Mouse (Mus musculus): ENCODE data around the gene B4galt5. TPM values are rescaled to one million over a fixed set of nuclear protein-coding genes. Genes with fewer than 3 reads are reported as not detected.
A peak's percentile ranks its signal among the peaks of the same experiment; 100 is the strongest.

B4galt5 gene
- polyA plus RNA-seq, 1 experiment from 2014 or later: 11.2 TPM

- no peak overlapping the region for H3K4me2 ChIP-seq (replicated peaks)
- no peak overlapping the region for H3K9ac ChIP-seq (replicated peaks)
- H3K36me3 ChIP-seq: no peaks in the 10 kb centered on the region
- H3K27ac ChIP-seq: no peak overlapping the region
- WGBS: 64% methylated on average over 17 of the region's 17 CpGs
- H3K27me3 ChIP-seq: peaks cover 9% of the 10 kb centered on the region; the same call in 1 of the 2 replicates
- H3K9me3 ChIP-seq: no peaks in the 10 kb centered on the region
- 0 out of 2 replicates have a peak, but pooled peaks cover 3% of the 10 kb centered on the region for H3K4me1 ChIP-seq (replicated peaks)
- no peak overlapping the region for H3K4me3 ChIP-seq (replicated peaks)
- ATAC-seq: peak; percentile 53; the same call in 1 of the 2 replicates
These were observed 70.0 kb downstream of the B4galt5 start for GRCm38 (mm10) chr2:167278751-167279526.

- no peak overlapping the region for H3K27ac ChIP-seq
- H3K36me3 ChIP-seq: no peaks in the 10 kb centered on the region
- 86% methylated on average over 7 of the region's 7 CpGs for WGBS
- H3K27me3 ChIP-seq: peaks cover 9% of the 10 kb centered on the region; the same call in 1 of the 2 replicates
- ATAC-seq: no peak
- H3K4me1 ChIP-seq (replicated peaks): 0 out of 2 replicates have a peak, but pooled peaks cover 3% of the 10 kb centered on the region
- no peak overlapping the region for H3K9ac ChIP-seq (replicated peaks)
- no peak overlapping the region for H3K4me2 ChIP-seq (replicated peaks)
- H3K9me3 ChIP-seq: no peaks in the 10 kb centered on the region
- no peak overlapping the region for H3K4me3 ChIP-seq (replicated peaks)
These were observed 71.0 kb downstream of the B4galt5 start for GRCm38 (mm10) chr2:167278011-167278410.

GRCm38 (mm10) chr2:167277026-167277425, 72.0 kb downstream of the B4galt5 start:
- 70% methylated on average over 13 of the region's 13 CpGs for WGBS
- Histone ChIP-seq H3K9me3 (no peaks in the 10 kb centered on the region), H3K4me3 (replicated peaks) (no peak overlapping the region), H3K27ac (no peak overlapping the region), H3K36me3 (no peaks in the 10 kb centered on the region), H3K4me2 (replicated peaks) (no peak overlapping the region), H3K27me3 (peaks cover 9% of the 10 kb centered on the region; the same call in 1 of the 2 replicates), H3K9ac (replicated peaks) (no peak overlapping the region), H3K4me1 (replicated peaks) (0 out of 2 replicates have a peak, but pooled peaks cover 3% of the 10 kb centered on the region)
- no peak for ATAC-seq

GRCm38 (mm10) chr2:167275856-167276255, 73.1 kb downstream of the B4galt5 start:
- no peak overlapping the region for H3K4me2 ChIP-seq (replicated peaks)
- WGBS: 85% methylated on average over 10 of the region's 10 CpGs
- no peak overlapping the region for H3K27ac ChIP-seq
- H3K4me1 ChIP-seq (replicated peaks): 0 out of 2 replicates have a peak, but pooled peaks cover 1% of the 10 kb centered on the region
- H3K36me3 ChIP-seq: no peaks in the 10 kb centered on the region
- peaks cover 9% of the 10 kb centered on the region; the same call in 1 of the 2 replicates for H3K27me3 ChIP-seq
- H3K4me3 ChIP-seq (replicated peaks): no peak overlapping the region
- no peak for ATAC-seq
- no peak overlapping the region for H3K9ac ChIP-seq (replicated peaks)
- H3K9me3 ChIP-seq: no peaks in the 10 kb centered on the region

GRCm38 (mm10) chr2:167274713-167275465, 74.1 kb downstream of the B4galt5 start:
- no peak for ATAC-seq
- 61% methylated on average over 10 of the region's 10 CpGs for WGBS
- no peaks in the 10 kb centered on the region for H3K9me3 ChIP-seq
- peaks cover 4% of the 10 kb centered on the region; the same call in 1 of the 2 replicates for H3K27me3 ChIP-seq
- no peak overlapping the region for H3K27ac ChIP-seq
- H3K9ac ChIP-seq (replicated peaks): no peak overlapping the region
- no peak overlapping the region for H3K4me2 ChIP-seq (replicated peaks)
- H3K4me1 ChIP-seq (replicated peaks): no peaks in the 10 kb centered on the region
- no peak overlapping the region for H3K4me3 ChIP-seq (replicated peaks)
- no peaks in the 10 kb centered on the region for H3K36me3 ChIP-seq

GRCm38 (mm10) chr2:167273206-167273740, 75.7 kb downstream of the B4galt5 start:
- H3K4me3 ChIP-seq (replicated peaks): no peak overlapping the region
- H3K4me1 ChIP-seq (replicated peaks): no peaks in the 10 kb centered on the region
- H3K36me3 ChIP-seq: no peaks in the 10 kb centered on the region
- no peak for ATAC-seq
- H3K9me3 ChIP-seq: no peaks in the 10 kb centered on the region
- H3K27me3 ChIP-seq: no peaks in the 10 kb centered on the region
- WGBS: 87% methylated on average over 13 of the region's 13 CpGs
- no peak overlapping the region for H3K9ac ChIP-seq (replicated peaks)
- H3K4me2 ChIP-seq (replicated peaks): no peak overlapping the region
- H3K27ac ChIP-seq: no peak overlapping the region

GRCm38 (mm10) chr2:167272706-167273105, 76.3 kb downstream of the B4galt5 start:
- Histone ChIP-seq H3K36me3 (no peaks in the 10 kb centered on the region), H3K27ac (no peak overlapping the region), H3K27me3 (no peaks in the 10 kb centered on the region), H3K4me1 (replicated peaks) (no peaks in the 10 kb centered on the region), H3K4me2 (replicated peaks) (no peak overlapping the region), H3K9me3 (no peaks in the 10 kb centered on the region), H3K9ac (replicated peaks) (no peak overlapping the region), H3K4me3 (replicated peaks) (no peak overlapping the region)
- 86% methylated on average over 3 of the region's 3 CpGs for WGBS
- no peak for ATAC-seq

GRCm38 (mm10) chr2:167271121-167271521, 77.9 kb downstream of the B4galt5 start:
- 86% methylated on average over 9 of the region's 9 CpGs for WGBS
- Histone ChIP-seq H3K27ac (no peak overlapping the region), H3K9me3 (no peaks in the 10 kb centered on the region), H3K4me1 (replicated peaks) (no peaks in the 10 kb centered on the region), H3K4me3 (replicated peaks) (no peak overlapping the region), H3K4me2 (replicated peaks) (no peak overlapping the region), H3K9ac (replicated peaks) (no peak overlapping the region), H3K27me3 (no peaks in the 10 kb centered on the region), H3K36me3 (no peaks in the 10 kb centered on the region)
- ATAC-seq: no peak

GRCm38 (mm10) chr2:167270496-167270895, 78.5 kb downstream of the B4galt5 start:
- no peak overlapping the region for H3K4me2 ChIP-seq (replicated peaks)
- H3K4me3 ChIP-seq (replicated peaks): no peak overlapping the region
- H3K36me3 ChIP-seq: no peaks in the 10 kb centered on the region
- no peak overlapping the region for H3K27ac ChIP-seq
- H3K9ac ChIP-seq (replicated peaks): no peak overlapping the region
- H3K9me3 ChIP-seq: no peaks in the 10 kb centered on the region
- H3K4me1 ChIP-seq (replicated peaks): no peaks in the 10 kb centered on the region
- 82% methylated on average over 3 of the region's 3 CpGs for WGBS
- no peaks in the 10 kb centered on the region for H3K27me3 ChIP-seq
- no peak for ATAC-seq

GRCm38 (mm10) chr2:167268721-167269120, 80.3 kb downstream of the B4galt5 start:
- no peak overlapping the region for H3K9ac ChIP-seq (replicated peaks)
- no peaks in the 10 kb centered on the region for H3K4me1 ChIP-seq (replicated peaks)
- WGBS: 94% methylated on average over 1 of the region's 1 CpGs
- ATAC-seq: no peak
- H3K9me3 ChIP-seq: no peaks in the 10 kb centered on the region
- H3K4me3 ChIP-seq (replicated peaks): no peak overlapping the region
- no peaks in the 10 kb centered on the region for H3K27me3 ChIP-seq
- H3K4me2 ChIP-seq (replicated peaks): no peak overlapping the region
- H3K36me3 ChIP-seq: no peaks in the 10 kb centered on the region
- no peak overlapping the region for H3K27ac ChIP-seq

GRCm38 (mm10) chr2:167268411-167268690, 80.6 kb downstream of the B4galt5 start:
- ATAC-seq: no peak
- 93% methylated on average over 8 of the region's 8 CpGs for WGBS
- Histone ChIP-seq H3K9ac (replicated peaks) (no peak overlapping the region), H3K4me1 (replicated peaks) (no peaks in the 10 kb centered on the region), H3K4me2 (replicated peaks) (no peak overlapping the region), H3K27ac (no peak overlapping the region), H3K36me3 (no peaks in the 10 kb centered on the region), H3K4me3 (replicated peaks) (no peak overlapping the region), H3K27me3 (no peaks in the 10 kb centered on the region), H3K9me3 (no peaks in the 10 kb centered on the region)

Data from midbrain, embryonic 13.5 days (tissue).